Mouse (Mus musculus): ENCODE measurements around the gene Nrg3. TPM values are rescaled to one million over a fixed set of nuclear protein-coding genes. Genes with fewer than 3 reads are reported as not detected.

Nrg3 gene
- polyA plus RNA-seq, 1 experiment from 2014 or later, result 17.0 TPM

DNA sequence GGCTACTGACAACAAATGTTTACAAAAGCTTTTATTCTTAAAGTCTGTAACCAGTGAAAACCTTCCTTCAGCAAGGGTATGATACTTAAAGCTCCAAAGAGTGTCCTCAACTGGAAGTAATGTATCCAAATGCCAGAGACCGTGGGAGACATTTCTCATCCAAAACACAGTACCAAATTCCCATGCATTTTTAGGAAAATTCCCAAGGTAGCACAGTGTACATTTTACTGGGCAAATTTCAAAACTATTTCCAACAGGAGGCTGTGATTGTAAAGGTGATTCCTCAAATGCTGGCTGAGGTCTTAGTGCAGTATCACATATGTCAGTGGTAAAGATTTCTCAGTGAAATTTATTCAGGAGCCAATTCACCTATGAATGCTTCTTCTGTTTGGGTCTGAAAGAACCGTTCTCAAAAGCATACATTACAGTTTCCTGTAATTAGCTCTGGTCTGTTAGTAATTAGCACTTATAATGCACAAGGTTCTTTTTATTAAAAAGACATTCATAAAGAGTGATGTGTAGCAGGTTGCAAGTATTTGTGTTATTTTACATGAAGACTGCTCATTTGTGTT lies 536.3 kb downstream of the Nrg3 start:
- no peaks in the 10 kb centered on the region for H3K4me1 ChIP-seq
- WGBS, result 31% methylated on average over 2 of the region's 2 CpGs
- no peak overlapping the region for H3K4me2 ChIP-seq
- no peak overlapping the region for H3K4me3 ChIP-seq (replicated peaks)
- no peak for ATAC-seq (ENCODE audit: low FRiP score)
- H3K36me3 ChIP-seq, result no peaks in the 10 kb centered on the region
- no peak overlapping the region for H3K27ac ChIP-seq (replicated peaks)
- H3K27me3 ChIP-seq (replicated peaks), result no peaks in the 10 kb centered on the region
- no peak overlapping the region for H3K9ac ChIP-seq (replicated peaks)
- no peaks in the 10 kb centered on the region for H3K9me3 ChIP-seq (replicated peaks)

DNA sequence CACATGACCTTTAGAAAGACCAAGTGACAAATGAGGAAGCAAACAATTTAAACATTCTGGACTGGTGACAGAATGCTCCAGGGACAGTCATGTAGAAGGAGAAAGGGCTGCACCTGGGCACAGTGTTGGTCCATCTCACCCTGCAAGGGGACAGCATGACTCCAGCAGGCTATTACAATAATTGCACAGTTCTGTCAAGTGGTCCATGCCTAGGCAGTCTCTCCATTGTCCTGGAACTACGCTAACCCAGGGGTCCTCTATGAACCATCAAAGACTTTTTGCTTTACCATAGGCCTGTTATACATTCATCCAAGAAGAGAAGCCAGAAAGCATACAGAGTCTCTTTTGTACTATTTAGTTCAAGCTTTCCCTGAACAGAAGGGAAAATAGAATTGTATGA lies 549.2 kb downstream of the Nrg3 start:
- 84% methylated on average over 1 of the region's 1 CpGs for WGBS
- H3K9me3 ChIP-seq (replicated peaks), result no peaks in the 10 kb centered on the region
- ATAC-seq (ENCODE audit: low FRiP score), result no peak
- no peak overlapping the region for H3K4me2 ChIP-seq
- no peak overlapping the region for H3K27ac ChIP-seq (replicated peaks)
- H3K4me1 ChIP-seq, result no peaks in the 10 kb centered on the region
- H3K36me3 ChIP-seq, result no peaks in the 10 kb centered on the region
- no peaks in the 10 kb centered on the region for H3K27me3 ChIP-seq (replicated peaks)
- H3K9ac ChIP-seq (replicated peaks), result no peak overlapping the region
- H3K4me3 ChIP-seq (replicated peaks), result no peak overlapping the region

DNA sequence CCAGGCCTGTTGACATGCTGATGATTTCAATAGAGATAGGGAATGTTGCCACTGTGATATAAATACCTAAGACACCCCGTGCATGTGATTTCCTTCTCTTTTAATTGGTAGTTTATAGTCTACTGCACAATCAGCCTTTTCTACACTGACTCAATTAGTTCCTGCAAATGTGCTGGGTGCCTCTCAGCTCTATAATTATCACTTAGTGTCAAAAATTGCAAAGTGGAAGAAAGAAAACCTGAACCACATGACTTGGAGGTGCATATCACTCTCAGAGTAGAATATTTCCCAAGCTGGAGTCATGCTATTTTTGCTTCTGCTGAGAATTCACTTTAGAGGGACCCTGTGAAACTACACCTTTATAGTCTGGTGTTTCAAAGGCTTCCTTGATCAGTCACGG lies 552.1 kb downstream of the Nrg3 start:
- H3K9ac ChIP-seq (replicated peaks), result no peak overlapping the region
- no peak overlapping the region for H3K4me3 ChIP-seq (replicated peaks)
- 69% methylated on average over 2 of the region's 2 CpGs for WGBS
- H3K9me3 ChIP-seq (replicated peaks), result no peaks in the 10 kb centered on the region
- no peak overlapping the region for H3K4me2 ChIP-seq
- no peak overlapping the region for H3K27ac ChIP-seq (replicated peaks)
- H3K36me3 ChIP-seq, result no peaks in the 10 kb centered on the region
- no peaks in the 10 kb centered on the region for H3K4me1 ChIP-seq
- no peak for ATAC-seq (ENCODE audit: low FRiP score)
- no peaks in the 10 kb centered on the region for H3K27me3 ChIP-seq (replicated peaks)

- Histone ChIP-seq H3K9me3 (replicated peaks) (no peaks in the 10 kb centered on the region), H3K4me3 (replicated peaks) (no peak overlapping the region), H3K27ac (replicated peaks) (no peak overlapping the region), H3K4me2 (no peak overlapping the region), H3K27me3 (replicated peaks) (no peaks in the 10 kb centered on the region), H3K36me3 (no peaks in the 10 kb centered on the region), H3K9ac (replicated peaks) (no peak overlapping the region), H3K4me1 (no peaks in the 10 kb centered on the region)
- ATAC-seq (ENCODE audit: low FRiP score), result no peak
- WGBS, result 52% methylated on average over 2 of the region's 2 CpGs
Measured at GRCm38 (mm10) chr14:38870591-38870990, 602.3 kb downstream of the Nrg3 start.

GRCm38 (mm10) chr14:38847566-38847965 lies 625.3 kb downstream of the Nrg3 start:
- no peaks in the 10 kb centered on the region for H3K4me1 ChIP-seq
- no peak for ATAC-seq (ENCODE audit: low FRiP score)
- WGBS, result 92% methylated on average over 1 of the region's 1 CpGs
- H3K9ac ChIP-seq (replicated peaks), result no peak overlapping the region
- H3K27ac ChIP-seq (replicated peaks), result no peak overlapping the region
- no peaks in the 10 kb centered on the region for H3K36me3 ChIP-seq
- no peak overlapping the region for H3K4me3 ChIP-seq (replicated peaks)
- no peaks in the 10 kb centered on the region for H3K9me3 ChIP-seq (replicated peaks)
- H3K4me2 ChIP-seq, result no peak overlapping the region
- H3K27me3 ChIP-seq (replicated peaks), result no peaks in the 10 kb centered on the region

- no peak overlapping the region for H3K9ac ChIP-seq (replicated peaks)
- H3K27ac ChIP-seq (replicated peaks), result no peak overlapping the region
- no peaks in the 10 kb centered on the region for H3K27me3 ChIP-seq (replicated peaks)
- H3K36me3 ChIP-seq, result no peaks in the 10 kb centered on the region
- H3K4me1 ChIP-seq, result no peaks in the 10 kb centered on the region
- ATAC-seq (ENCODE audit: low FRiP score), result no peak
- WGBS, result 87% methylated on average over 1 of the region's 1 CpGs
- no peaks in the 10 kb centered on the region for H3K9me3 ChIP-seq (replicated peaks)
- no peak overlapping the region for H3K4me2 ChIP-seq
- H3K4me3 ChIP-seq (replicated peaks), result no peak overlapping the region
Measured at GRCm38 (mm10) chr14:38847091-38847490, 625.8 kb downstream of the Nrg3 start.

DNA sequence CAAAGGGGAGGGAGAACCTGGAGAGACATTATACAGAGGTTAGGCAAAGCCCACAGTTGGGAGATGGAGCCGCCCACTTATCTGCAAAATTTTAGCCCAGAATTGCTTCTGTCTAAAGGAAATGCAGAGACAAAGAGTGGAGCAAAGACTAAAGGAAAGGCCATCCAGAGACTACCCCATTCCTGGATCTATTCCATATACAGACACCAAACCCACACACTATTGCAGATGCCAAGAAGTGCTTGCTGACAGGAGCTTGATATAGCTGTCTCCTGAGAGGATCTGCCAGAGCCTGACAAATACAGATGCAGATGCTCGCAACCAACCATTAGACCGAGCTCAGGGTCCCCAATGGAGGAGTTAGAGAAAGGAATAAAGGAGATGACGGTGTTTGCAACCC lies 637.9 kb downstream of the Nrg3 start:
- Histone ChIP-seq H3K4me3 (replicated peaks) (no peak overlapping the region), H3K9me3 (replicated peaks) (no peaks in the 10 kb centered on the region), H3K27me3 (replicated peaks) (no peaks in the 10 kb centered on the region), H3K4me2 (no peak overlapping the region), H3K4me1 (no peaks in the 10 kb centered on the region), H3K9ac (replicated peaks) (no peak overlapping the region), H3K36me3 (no peaks in the 10 kb centered on the region), H3K27ac (replicated peaks) (no peak overlapping the region)
- WGBS, result 74% methylated on average over 4 of the region's 4 CpGs
- no peak for ATAC-seq (ENCODE audit: low FRiP score)

GRCm38 (mm10) chr14:38824891-38825290 lies 648.0 kb downstream of the Nrg3 start:
- 0 out of 2 replicates have a peak, but pooled peaks have one; percentile 17 for ATAC-seq (ENCODE audit: low FRiP score)
- H3K27ac ChIP-seq (replicated peaks), result no peak overlapping the region
- 63% methylated on average over 1 of the region's 1 CpGs for WGBS

GRCm38 (mm10) chr14:38797027-38797426 lies 675.9 kb downstream of the Nrg3 start:
- H3K4me2 ChIP-seq, result no peak overlapping the region
- H3K4me1 ChIP-seq, result no peaks in the 10 kb centered on the region
- H3K27me3 ChIP-seq (replicated peaks), result no peaks in the 10 kb centered on the region
- no peaks in the 10 kb centered on the region for H3K36me3 ChIP-seq
- 92% methylated on average over 3 of the region's 3 CpGs for WGBS
- ATAC-seq (ENCODE audit: low FRiP score), result no peak
- no peak overlapping the region for H3K9ac ChIP-seq (replicated peaks)
- no peak overlapping the region for H3K4me3 ChIP-seq (replicated peaks)
- no peaks in the 10 kb centered on the region for H3K9me3 ChIP-seq (replicated peaks)
- H3K27ac ChIP-seq (replicated peaks), result no peak overlapping the region

More at GRCm38 (mm10) chr14:38824891-38825290, 648.0 kb downstream of the Nrg3 start:
- Histone ChIP-seq H3K9me3 (replicated peaks) (no peaks in the 10 kb centered on the region), H3K27me3 (replicated peaks) (no peaks in the 10 kb centered on the region), H3K4me3 (replicated peaks) (no peak overlapping the region), H3K9ac (replicated peaks) (no peak overlapping the region), H3K4me1 (no peaks in the 10 kb centered on the region), H3K4me2 (no peak overlapping the region), H3K36me3 (no peaks in the 10 kb centered on the region)

GRCm38 (mm10) chr14:38775291-38776116 lies 697.4 kb downstream of the Nrg3 start:
- no peak overlapping the region for H3K27ac ChIP-seq (replicated peaks)
- H3K27me3 ChIP-seq (replicated peaks), result no peaks in the 10 kb centered on the region
- H3K4me2 ChIP-seq, result no peak overlapping the region
- no peaks in the 10 kb centered on the region for H3K36me3 ChIP-seq
- H3K9me3 ChIP-seq (replicated peaks), result no peaks in the 10 kb centered on the region
- H3K9ac ChIP-seq (replicated peaks), result no peak overlapping the region
- 71% methylated on average over 5 of the region's 5 CpGs for WGBS
- H3K4me1 ChIP-seq, result no peaks in the 10 kb centered on the region
- ATAC-seq (ENCODE audit: low FRiP score), result no peak
- H3K4me3 ChIP-seq (replicated peaks), result no peak overlapping the region

- Histone ChIP-seq H3K4me3 (replicated peaks) (no peak overlapping the region), H3K27me3 (replicated peaks) (no peaks in the 10 kb centered on the region), H3K4me1 (no peaks in the 10 kb centered on the region), H3K9me3 (replicated peaks) (no peaks in the 10 kb centered on the region), H3K4me2 (no peak overlapping the region), H3K36me3 (no peaks in the 10 kb centered on the region), H3K27ac (replicated peaks) (no peak overlapping the region), H3K9ac (replicated peaks) (no peak overlapping the region)
- ATAC-seq (ENCODE audit: low FRiP score), result no peak
- WGBS, result 81% methylated on average over 1 of the region's 1 CpGs
Measured at GRCm38 (mm10) chr14:38774811-38775210, 698.1 kb downstream of the Nrg3 start.

DNA sequence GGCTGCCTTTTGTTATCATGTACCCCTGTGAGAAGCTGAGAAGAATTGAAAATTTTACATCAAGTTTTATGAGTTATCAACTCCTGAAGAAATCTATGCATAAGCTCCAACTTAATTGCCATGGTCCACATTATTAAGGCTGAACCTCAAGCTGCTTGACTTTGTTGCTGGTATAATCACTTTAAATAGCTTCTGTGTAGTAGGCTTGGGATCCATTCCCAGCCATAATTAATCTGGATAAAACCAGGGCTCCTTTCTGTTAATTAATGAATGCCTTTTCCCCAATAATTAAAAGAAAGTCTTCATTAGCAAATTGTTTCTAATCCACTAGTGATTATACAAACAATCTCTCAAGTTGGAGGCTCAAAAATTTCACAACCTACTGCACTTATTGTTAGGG lies 742.4 kb downstream of the Nrg3 start:
- H3K27ac ChIP-seq (replicated peaks), result no peak overlapping the region
- H3K9me3 ChIP-seq (replicated peaks), result no peaks in the 10 kb centered on the region
- no peak overlapping the region for H3K9ac ChIP-seq (replicated peaks)
- no peak for ATAC-seq (ENCODE audit: low FRiP score)
- no peaks in the 10 kb centered on the region for H3K27me3 ChIP-seq (replicated peaks)
- no peaks in the 10 kb centered on the region for H3K36me3 ChIP-seq
- no peak overlapping the region for H3K4me3 ChIP-seq (replicated peaks)
- H3K4me2 ChIP-seq, result no peak overlapping the region
- no peaks in the 10 kb centered on the region for H3K4me1 ChIP-seq

Data from neural tube, embryonic 15.5 days (tissue).